Mouse (Mus musculus) liver (tissue): ENCODE data around the gene Sfxn3.

ENCODE experiments used
- DNase-seq: peaks from one replicate; pipeline ENCODE4 v3.0.0-alpha.2; 2020; ENCODE audit warnings: mixed read lengths

Gene Sfxn3

GRCm38 (mm10) chr19:45076586-45077510, 29.5 kb downstream of the Sfxn3 start:
- DNase-seq, result peak; percentile 67

DNA sequence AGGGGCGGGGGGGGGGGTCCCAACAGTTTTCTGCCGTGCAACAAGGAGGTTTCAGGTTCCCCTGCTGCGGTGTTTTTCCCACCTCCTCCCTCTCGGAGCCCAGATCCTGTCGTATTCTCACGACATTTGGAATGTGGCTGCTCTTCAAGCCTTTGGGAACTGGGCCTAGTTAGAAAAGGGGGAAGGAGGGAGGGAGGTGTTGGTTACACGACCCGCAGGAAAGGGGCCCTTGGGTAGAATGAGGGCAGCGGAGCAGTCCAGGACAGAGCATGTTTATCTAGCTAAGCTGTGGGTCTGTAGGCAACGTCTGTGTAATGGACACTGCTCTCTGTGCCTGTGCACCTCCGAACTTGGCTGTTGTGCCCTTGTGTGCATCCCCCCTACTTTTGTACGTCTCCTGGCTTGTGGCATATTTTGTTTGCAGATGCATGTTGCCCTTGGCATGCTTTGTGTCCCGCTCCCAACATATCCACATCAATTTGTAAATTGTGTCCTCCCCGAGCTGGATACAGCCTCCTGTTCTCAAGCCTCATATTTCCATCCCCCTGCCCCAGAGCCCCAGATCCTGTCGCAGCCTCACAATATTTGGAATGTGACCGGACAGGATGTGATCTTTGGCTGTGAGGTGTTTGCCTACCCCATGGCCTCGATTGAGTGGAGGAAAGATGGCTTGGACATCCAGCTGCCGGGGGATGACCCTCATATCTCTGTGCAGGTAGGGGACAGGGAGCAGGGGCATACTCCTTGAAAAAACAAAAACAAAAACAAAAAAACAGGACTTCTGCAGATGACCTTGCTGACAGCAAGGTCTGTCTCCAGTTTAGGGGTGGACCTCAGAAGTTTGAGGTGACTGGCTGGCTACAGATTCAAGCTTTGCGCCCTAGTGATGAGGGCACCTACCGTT, 30.7 kb downstream of the Sfxn3 start:
- DNase-seq, result no peak

- no peak for DNase-seq
Observed at GRCm38 (mm10) chr19:45078971-45079764, 31.9 kb downstream of the Sfxn3 start.

GRCm38 (mm10) chr19:45079769-45080515, 32.6 kb downstream of the Sfxn3 start:
- DNase-seq, result peak; percentile 39

- DNase-seq, result no peak
Observed at GRCm38 (mm10) chr19:45080711-45081110, 33.4 kb downstream of the Sfxn3 start.

GRCm38 (mm10) chr19:45081279-45081678, 34.0 kb downstream of the Sfxn3 start:
- peak; percentile 62 for DNase-seq

GRCm38 (mm10) chr19:45081841-45082550, 34.7 kb downstream of the Sfxn3 start:
- DNase-seq, result peak; percentile 51

DNA sequence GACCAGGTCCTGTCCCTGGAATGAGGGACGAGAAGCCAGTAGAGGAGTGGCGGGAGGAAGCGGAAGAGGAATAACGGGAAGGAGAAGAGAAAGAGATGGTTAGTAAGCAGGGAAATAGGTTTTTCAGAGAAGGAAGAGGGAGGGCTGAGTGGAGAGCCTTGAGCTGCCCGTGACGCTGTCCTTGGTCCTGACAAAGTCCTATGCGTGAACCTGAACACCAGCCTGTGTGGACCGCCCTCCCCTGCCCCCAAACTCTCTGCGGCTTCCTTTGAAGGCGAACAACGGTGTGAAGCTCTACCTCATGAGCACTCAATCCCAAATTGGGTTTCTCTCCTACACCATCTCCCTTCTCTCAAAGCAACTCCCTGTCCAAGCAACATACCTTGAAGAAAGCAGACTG, 50.6 kb downstream of the Sfxn3 start:
- peak; percentile 64 for DNase-seq

GRCm38 (mm10) chr19:45100486-45101270, 53.4 kb downstream of the Sfxn3 start:
- no peak for DNase-seq

GRCm38 (mm10) chr19:45105591-45105990, 58.3 kb downstream of the Sfxn3 start:
- no peak for DNase-seq
